ENCODE assay signal across 8 mouse cellular contexts in the genomic region with DNA sequence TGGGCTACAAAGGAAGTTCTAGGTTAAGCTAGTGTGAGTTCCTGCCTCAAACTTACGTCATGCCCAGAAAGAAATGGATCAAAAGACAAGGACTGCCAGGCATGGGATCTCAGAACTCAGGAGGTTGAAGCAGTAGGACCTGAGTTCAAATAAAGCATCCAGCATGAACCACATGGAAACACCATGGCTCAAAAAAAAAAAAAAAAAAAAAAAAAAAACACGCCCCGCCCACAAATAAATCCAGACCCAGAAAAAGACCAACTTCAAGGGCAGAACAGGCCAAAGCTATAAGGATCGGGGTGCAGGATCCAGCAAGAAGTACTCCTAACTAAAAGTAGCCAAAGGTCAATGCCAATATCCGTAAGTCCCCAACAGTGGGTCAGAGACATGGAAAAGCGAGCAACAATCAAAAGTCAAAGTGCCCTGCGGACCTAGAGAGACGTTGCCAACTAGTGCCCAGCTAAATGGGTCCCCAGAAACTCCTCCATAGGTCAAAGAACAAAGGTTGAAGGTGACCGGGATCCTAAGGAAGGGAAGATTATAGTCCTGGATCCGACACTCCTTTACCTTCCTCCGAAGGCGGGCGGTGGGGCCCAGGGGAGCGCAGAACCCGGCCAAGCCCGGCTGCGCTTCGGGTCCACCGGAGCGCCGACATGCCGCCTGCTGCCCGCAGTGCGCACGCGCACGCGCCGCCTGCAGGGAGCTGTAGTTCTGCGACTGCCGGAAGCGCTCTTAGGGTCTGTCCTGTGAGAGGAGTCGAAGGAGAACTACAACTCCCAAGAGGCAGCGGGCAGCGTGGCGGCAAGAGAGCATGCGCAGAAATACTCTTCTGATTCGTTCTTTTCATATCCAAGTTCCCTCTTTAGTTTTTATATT. TPM values are rescaled to one million over a fixed set of nuclear protein-coding genes. Genes with fewer than 3 reads are reported as not detected.
A peak's percentile ranks its signal among the peaks of the same experiment; 100 is the strongest.
DNase-seq lines count a peak whose midpoint lies in the region; ATAC-seq lines count a peak whose summit lies in the region.

TSS of gene Polrmt (minus strand) at position 684 of the 876 bp plus-strand sequence.

- ATAC-seq in inflammation-experienced regulatory T-cells, adult 6 months, result peak; percentile 99
- ATAC-seq in megakaryocyte-erythroid progenitor cell, adult 5-6 weeks (replicated peaks; ENCODE audit: low FRiP score, low TSS enrichment, poor library complexity, severe bottlenecking), result peak; percentile 94

- peak; percentile 97 to 98 for DNase-seq in adrenal gland, adult (ENCODE audit: inconsistent age in 2 of 2, low spot score in 1 of 2)
- peak; percentile 99 for DNase-seq in embryo, embryonic 10.5 days (ENCODE audit: low spot score)
- DNase-seq in gastrocnemius, postnatal 14 days, result peak; percentile 95
- DNase-seq in left cerebral cortex, postnatal 10 days (ENCODE audit: extremely low spot score in 1 of 2, low spot score in 2 of 2), result peak; percentile 97
- peak; percentile 93 for DNase-seq in right cerebral cortex, postnatal 25 days
- peak; percentile 94 for DNase-seq in urinary bladder, postnatal 4 days (ENCODE audit: low spot score in 2 of 2)

- intact Hi-C loops in gastrocnemius, postnatal 14 days (cut with DNase I; ENCODE audit: low total_unique reads), result no loop called here
- intact Hi-C loops in left cerebral cortex, postnatal 10 days (cut with DNase I), result no loop called here

RNA-seq across cellular contexts. Expression of gene Polrmt, which starts in this region (rescaled TPM):
- total RNA-seq in gastrocnemius, postnatal 14 days (2021), result 10 to 100 TPM; 21.5 to 21.6 TPM
- 10 to 100 TPM; 10.6 to 19.2 (median 17.1) TPM for polyA plus RNA-seq in inflammation-experienced regulatory T-cells, adult 6 months (2017; shearing (Covaris generic))
- total RNA-seq in left cerebral cortex, postnatal 10 days (2021), result 10 to 100 TPM; 40.1 to 43.7 TPM
- total RNA-seq in megakaryocyte-erythroid progenitor cell, adult 5-6 weeks (2014; fragmentation: Nextera tagmentation), result 45.2 and 51.7 TPM in 2 replicates
- 17.6 and 21.2 TPM in 2 replicates for total RNA-seq in megakaryocyte-erythroid progenitor cell, adult 5-6 weeks (2017)

Comparison
In these comparisons a context has a peak if more than half of its experiments do, and no peak if none do; other contexts are left out.
1. Peak in every context shown above with its lines: DNase-seq and ATAC-seq.